Mouse (Mus musculus): ENCODE results near the gene Erh.

DNA sequence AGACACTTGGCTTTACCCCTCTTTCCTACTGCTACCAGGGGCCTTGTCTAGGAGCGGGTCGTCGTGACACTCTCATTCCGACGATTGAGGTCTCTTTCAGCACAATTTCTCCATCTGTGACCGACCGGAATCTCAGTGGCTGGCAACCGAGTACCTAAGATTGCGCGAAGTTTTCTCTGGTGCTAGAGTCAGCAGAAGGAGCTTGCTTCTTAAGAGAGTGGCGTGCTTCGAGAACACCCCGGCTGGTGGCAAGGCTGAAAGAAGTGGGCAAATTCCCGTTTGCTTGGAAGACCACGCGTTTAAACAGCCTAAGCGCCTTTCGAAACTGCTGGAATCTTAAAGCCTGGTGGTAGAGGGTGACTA lies 346 bp upstream of the Erh start:
- TF ChIP-seq CTCF (IDR thresholded peaks at IDR 0.05; ENCODE audit: extremely low read depth, insufficient read length, insufficient replicate concordance, low read depth, low read length), result no peak
- TF ChIP-seq POLR2A (IDR thresholded peaks at IDR 0.05; ENCODE audit: low read depth, low read length), result no peak
